Mouse (Mus musculus) bone marrow, adult 2 months (tissue): ENCODE measurements at regions not wholly inside any gene's neighbourhood (a gene's known extent, or its start where the extent isn't known, plus 50 kb on each side); places are given as distances from the start of the nearest gene placed in this dataset.
"Not testable (repeated sequence)": the region's sequence is repeated elsewhere in the genome, so short reads cannot be mapped to it uniquely, and the experiment has no call there.

Experiments
- CTCF ChIP-seq: fragments of 200-500 bp; IDR thresholded peaks from 2 replicates; pipeline ENCODE4 v1.5.1; 2011; ENCODE audit warnings: low read length, control low read depth; ENCODE audit not compliant: control insufficient read depth, insufficient read depth
- POLR2A ChIP-seq: fragments of 200-500 bp; IDR thresholded peaks from 2 replicates; pipeline ENCODE4 v1.6.1; 2011; ENCODE audit warnings: low read depth, mild to moderate bottlenecking, control low read depth, low read length, borderline replicate concordance; ENCODE audit not compliant: control insufficient read depth

DNA sequence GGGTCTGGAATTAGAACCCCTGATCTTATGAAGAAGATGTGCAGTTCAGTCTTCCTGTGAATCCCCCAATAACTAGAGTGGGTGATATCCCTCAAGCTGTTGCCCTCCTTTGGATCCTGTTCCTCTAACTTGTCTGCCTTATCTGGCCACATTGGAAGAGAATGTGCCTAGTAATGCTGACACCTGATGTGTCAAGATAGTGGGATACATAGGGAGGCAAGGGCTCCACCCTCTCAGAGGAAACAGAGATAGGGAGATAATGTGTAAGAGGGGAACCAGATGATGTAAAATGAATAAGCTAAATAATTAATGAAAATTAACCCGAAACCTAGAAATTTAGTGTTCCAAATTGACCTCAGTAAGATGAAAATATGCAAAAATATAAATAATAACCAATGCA lies 294.4 kb upstream of the Zfp386 start:
- TF ChIP-seq POLR2A, CTCF: not testable (repeated sequence)
